Mouse (Mus musculus) thymus, adult 18-20 months (tissue): ENCODE results near the gene Fignl2.

Experiments used
- DNase-seq, 2 experiments: peaks; one replicate each; pipeline ENCODE4 v3.0.0; 2022; ENCODE audit warnings: mixed read lengths in 2 of 2

Gene Fignl2

DNA sequence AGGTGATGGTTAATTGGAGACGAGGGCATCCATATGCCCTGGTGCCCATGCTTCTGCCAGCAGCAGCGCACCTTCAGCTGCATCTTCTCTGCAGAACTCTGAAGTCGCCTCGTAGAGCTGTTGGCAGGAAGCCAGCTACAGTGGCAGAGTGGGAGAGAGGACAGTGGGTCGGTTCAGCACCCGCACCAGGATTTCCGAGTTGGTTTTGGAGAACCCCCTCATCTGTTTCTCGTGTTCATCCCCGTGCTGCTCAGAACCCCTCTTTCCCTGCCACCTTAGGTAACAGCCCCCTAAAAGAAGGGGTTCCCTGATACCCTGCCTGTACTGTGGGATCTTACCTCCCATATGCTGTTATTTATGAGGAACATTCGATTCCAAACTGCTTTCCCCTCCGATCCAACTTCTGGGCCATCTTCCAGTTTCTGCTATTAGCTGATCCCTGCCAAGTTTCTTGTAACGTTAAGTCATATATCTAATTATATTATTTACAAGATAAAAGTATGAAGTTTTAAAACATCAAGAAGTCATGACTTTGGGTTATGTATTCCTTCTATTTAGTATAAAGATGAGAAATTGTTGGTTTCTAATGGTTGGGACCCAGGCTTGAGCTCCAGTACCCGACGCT lies 69.9 kb downstream of the Fignl2 start:
- DNase-seq = no peak

DNA sequence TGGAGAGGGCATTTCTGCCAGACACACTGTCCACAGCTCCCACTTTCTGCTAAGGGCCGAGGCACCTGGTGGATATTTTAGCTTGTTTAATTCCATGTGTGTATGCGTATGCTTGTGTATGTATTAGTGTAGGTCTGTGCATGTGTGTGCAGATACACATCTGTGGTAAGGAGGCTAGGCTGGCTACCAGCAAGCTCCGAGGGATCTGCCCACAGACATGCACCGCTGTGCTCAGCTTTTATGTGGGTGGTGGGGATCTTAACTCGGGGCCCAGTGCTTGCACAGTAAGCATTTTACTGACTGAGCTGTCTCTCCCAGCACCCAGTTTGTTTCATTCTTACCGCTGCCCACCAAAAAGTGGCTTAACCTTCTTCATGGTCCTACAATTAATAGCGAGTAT lies 71.1 kb downstream of the Fignl2 start:
- no peak for DNase-seq

DNA sequence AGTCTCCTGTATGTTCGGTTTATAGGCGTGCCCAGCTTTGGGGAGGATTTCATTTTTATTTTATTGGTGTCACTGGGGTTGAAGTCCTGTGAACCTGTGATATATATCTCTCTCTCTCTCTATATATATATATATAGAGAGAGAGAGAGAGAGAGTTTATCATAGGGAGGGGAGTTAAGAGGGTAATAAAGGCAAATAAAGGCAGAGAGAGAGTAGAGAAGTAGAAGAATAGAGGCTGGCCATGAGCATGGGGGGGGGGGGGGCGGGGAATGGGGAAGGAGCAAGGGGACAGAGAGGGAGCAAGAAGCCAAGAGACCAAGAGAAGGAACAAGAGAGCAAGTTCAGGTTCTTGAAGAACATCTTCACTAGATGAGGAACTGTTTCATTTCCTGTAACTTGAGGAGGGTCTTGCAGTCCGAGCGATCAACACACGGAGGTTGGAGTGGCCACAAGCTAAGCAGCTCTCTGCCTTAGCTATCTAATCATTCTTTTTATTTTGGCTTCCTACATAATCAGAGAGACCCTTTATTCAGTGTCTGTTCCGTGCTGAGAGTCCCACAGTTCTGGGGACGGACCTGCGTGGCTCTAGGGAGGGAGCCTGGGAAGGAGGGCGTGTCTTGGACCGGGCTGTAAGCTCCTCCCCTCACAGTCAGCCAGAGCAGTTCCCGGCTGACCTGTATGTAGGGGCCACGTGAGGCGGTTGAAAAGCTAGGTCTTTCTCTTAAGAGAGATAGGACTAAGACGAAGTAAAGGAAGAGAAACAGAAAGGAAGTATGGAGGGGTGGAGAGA lies 71.9 kb downstream of the Fignl2 start:
- DNase-seq = no peak

DNA sequence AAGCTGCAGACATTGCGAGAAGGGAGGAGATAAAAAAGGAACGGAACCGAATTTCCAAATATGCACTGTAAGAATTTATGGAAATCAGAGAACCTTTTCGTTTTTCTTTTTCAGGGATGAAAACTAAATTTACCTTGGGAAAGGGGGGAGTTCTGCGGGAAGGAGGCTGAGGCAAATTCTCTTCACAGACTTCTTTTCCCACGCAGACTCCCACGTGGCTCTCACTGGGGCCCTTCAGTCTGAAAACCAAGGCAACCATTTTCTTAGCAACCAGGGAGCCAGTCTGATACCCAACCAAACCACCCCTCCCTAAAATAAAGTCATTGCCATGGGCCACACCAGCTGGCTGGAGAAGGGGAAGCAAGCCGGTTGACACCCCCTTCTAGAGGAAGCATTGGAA lies 72.7 kb downstream of the Fignl2 start:
- no peak for DNase-seq

DNA sequence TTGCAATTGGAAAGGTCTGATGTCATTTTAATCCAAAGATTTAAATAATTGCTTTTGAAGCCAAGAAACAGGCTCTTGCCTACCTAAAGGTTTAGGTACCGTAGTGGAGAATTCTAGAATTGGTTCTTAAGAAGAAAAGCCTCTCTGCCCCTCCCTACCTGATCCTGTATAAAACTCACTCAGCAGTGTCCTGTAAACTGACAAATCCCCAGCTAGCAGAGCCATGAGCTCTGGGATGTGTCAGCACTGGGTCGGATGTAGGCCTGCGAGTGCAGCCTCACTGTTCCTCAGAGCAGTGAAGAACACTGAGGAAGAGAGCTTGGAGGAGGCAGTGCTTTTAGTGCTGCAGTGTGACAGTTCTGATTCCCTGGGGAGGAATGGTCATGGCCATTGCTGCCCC lies 73.8 kb downstream of the Fignl2 start:
- no peak for DNase-seq

DNA sequence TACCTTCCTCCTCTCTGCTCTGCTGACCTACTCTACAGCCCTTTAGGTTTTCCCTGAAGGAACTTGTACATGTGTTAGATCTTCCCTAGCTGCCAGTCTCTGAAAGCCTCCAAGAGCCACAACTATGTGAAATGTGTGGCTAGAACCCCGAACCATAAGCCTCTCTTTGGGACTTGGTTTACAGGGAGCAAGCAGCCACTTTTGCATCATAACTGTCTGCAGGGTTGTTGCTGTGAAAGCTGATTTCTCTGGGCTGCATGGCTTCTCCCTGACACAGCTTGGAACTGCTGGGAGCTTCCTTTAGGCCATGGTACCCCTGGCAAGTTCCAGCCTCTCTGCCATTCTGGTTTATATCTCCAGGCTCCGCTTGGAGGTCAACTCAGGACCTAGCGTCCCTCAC lies 75.9 kb downstream of the Fignl2 start:
- no peak for DNase-seq

DNA sequence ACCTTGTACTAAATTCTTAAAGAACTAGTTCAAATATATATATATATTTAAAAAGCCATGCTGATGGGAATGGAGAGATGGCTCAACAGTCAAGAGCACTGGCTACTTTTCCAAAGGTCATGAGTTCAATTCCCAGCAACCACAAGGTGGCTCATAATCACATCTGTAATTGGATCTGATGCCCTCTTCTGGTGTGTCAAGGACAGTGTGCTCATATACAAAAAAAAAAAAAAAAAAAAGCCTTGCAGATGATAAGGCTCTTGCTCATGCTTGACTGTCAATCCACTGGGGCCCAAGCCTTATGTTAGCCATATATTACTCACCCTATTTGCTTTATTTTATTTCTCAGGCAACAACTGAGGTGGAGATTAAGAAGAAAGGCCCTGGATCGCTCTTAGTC lies 76.7 kb downstream of the Fignl2 start:
- no peak for DNase-seq
